Mouse (Mus musculus): ENCODE results near the gene Ctrb1.
A peak's percentile ranks its signal among the peaks of the same experiment; 100 is the strongest.

Gene Ctrb1

GRCm38 (mm10) chr8:111716603-111717487, 26.0 kb upstream of the Ctrb1 start:
- no peak for DNase-seq

DNA sequence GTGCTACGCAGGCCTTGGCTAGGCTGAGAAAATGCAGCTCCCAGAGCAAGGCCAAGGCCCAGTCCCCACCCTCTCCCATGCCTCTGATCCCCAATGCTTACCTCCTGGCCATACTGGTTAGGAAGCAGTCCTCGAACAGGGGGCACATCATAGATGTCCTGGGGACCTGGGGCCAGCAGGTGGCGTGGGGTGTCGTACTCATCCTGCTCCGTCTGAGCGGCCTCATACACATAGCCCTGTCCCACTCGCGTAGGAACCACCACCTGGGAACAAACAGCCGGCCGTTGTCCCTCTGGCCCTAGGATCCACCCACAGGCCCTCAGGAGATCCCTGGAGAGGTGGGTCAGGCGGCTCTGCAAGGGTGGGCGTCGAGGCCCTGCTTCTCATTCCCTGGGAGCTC, 24.7 kb upstream of the Ctrb1 start:
- DNase-seq: no peak

GRCm38 (mm10) chr8:111714295-111714694, 23.5 kb upstream of the Ctrb1 start:
- DNase-seq: no peak

DNA sequence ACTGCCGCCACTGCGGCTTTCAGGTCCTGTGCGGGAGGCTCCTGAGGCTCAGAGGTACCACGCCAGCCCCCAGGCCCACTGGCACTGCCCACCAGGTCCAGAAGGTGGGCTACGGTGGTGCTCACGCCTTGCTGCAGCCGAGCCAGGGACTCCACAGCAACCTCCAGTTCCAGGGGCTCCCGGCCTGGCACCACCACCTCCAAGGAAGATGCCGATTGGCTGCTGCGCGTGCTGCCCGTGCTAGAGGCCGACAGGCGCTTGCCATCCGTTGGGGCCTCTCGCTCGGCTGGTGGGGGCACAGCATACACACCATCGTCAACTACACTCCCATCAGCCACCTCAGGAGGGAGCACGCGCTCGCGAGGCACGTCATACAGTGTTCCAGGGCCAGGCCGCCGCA, 23.0 kb upstream of the Ctrb1 start:
- no peak for DNase-seq

GRCm38 (mm10) chr8:111713291-111713690, 22.5 kb upstream of the Ctrb1 start:
- no peak for DNase-seq

GRCm38 (mm10) chr8:111712588-111712987, 21.8 kb upstream of the Ctrb1 start:
- peak; percentile 70 for DNase-seq

DNA sequence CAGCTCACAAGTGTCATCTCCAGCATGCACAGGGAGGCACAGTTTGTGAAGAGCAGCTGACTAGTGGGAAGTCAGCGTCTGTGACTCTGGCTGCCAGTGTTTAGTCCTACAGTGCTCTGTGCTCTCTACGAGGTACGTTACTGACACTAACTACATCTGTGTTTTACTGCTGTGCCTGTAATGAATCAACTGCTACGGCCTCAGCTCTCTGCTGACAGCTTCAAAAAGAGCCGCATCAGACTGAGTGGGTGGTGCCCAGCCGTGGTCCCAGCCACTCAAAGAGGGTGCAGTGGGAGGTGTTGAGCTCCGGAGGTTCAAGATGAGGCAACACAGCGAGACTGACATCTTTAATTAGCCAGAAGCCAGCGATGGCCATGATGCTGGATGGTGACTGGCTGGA, 21.3 kb upstream of the Ctrb1 start:
- DNase-seq: no peak

- DNase-seq: no peak
These were observed 20.1 kb upstream of the Ctrb1 start for GRCm38 (mm10) chr8:111710777-111711485.

- no peak for DNase-seq
These were observed 18.4 kb upstream of the Ctrb1 start for GRCm38 (mm10) chr8:111709223-111709622.

DNA sequence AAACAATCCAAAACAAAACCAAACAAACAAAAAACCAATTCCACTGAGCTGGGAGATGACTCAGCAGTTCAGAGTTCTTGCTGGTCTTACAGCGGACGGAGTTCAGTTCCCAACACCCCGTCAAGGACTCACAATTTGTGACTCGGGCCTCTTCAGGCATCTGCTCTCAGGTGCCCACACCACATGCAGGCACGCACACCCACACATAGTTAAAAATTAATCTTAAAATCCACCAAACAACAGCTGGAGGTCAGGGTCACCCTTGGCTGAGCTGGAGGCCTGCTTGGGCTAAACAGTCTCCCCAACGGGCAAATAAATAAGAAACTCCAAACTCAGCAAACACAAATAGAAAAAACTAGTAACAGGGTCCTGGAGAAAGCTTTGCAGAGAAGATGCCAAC, 17.5 kb upstream of the Ctrb1 start:
- DNase-seq: no peak

GRCm38 (mm10) chr8:111705699-111706098, 14.9 kb upstream of the Ctrb1 start:
- DNase-seq: no peak

- no peak for DNase-seq
These were observed 14.4 kb upstream of the Ctrb1 start for GRCm38 (mm10) chr8:111705222-111705621.

- DNase-seq: no peak
These were observed 13.8 kb upstream of the Ctrb1 start for GRCm38 (mm10) chr8:111704585-111704984.

GRCm38 (mm10) chr8:111701380-111701779, 10.6 kb upstream of the Ctrb1 start:
- no peak for DNase-seq

- DNase-seq: no peak
These were observed 9.9 kb upstream of the Ctrb1 start for GRCm38 (mm10) chr8:111700740-111701139.

DNA sequence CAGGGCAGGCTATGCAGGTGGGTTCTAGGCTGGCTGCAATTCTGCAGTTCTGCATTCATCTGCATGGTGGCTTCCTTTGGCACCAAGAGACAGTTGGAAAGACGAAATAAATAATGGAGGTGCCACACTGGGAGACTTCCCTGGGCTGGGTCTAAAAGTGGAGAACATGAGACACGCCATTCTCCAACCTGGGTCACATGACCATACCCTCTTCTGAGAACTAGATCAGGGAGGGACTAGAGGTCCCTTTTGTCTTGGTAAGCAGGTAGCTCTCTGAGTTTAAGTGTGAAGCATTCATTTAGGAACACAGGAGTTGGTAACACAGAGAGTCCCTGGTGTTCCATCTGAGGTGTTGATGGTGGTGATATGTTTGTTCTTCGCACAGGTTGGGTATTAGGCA, 9.4 kb upstream of the Ctrb1 start:
- DNase-seq: no peak

- DNase-seq: no peak
These were observed 8.2 kb upstream of the Ctrb1 start for GRCm38 (mm10) chr8:111699035-111699434.

DNA sequence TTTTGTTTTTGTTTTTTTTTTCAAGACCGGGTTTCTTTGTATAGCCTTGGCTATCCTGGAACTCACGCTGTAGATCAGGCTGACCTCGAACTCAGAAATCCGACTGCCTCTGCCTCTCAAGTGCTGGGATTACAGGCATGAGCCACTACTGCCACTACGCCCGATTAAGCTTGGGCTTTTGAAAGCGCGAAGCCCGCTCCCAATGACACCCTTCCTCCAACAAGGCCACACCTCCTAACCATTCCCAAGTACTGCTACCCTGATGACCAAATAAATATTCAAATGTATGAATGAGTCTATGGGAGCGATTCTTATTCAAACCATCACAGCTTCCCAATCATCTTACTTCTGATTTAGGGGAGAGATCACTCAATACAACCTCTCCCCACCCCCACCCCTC, 6.8 kb upstream of the Ctrb1 start:
- DNase-seq: no peak

- no peak for DNase-seq
These were observed 4.6 kb upstream of the Ctrb1 start for GRCm38 (mm10) chr8:111695441-111695840.

- no peak for DNase-seq
These were observed 2.5 kb upstream of the Ctrb1 start for GRCm38 (mm10) chr8:111693261-111693741.

DNA sequence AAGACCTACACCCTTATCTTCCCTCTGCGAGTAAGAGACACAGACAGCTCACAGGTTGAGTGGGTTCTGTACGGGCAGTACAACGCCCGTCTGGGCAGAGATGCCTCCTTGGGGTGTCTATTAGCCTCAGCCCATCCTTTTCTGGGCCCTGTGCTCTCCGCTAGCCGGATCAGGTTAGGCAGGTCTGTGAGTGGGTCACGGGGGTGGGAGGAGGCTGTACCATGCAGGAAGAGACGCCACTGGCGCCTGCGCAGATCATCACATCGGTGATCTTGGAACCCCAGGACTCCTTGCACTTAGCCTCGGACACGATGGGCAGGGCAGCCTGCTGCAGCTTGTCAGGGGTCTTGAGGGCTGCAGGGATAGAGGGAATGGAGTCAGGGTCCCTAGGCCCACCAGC, 3.9 kb downstream of the Ctrb1 start:
- DNase-seq: no peak

DNA sequence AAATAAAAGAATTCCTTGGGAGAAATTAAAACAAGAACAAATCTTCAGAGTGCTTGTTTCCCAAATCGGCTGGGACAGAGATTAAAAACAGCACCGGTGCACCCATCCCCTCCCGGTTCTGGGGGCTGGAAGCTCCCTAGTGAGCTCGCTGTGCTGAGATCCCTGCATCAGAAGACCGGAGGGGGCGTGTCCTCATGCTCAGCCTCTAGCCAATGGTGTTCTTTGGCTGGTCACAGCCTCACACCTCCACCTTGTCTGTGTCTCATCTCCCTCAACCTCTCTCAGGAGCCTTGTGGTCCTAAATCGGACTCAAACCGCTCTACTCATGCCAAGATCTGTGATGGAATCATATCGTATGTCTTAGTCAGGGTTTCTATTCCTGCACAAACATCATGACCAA, 8.3 kb downstream of the Ctrb1 start:
- DNase-seq: no peak

- DNase-seq: no peak
These were observed 9.7 kb downstream of the Ctrb1 start for GRCm38 (mm10) chr8:111681153-111681552.

DNA sequence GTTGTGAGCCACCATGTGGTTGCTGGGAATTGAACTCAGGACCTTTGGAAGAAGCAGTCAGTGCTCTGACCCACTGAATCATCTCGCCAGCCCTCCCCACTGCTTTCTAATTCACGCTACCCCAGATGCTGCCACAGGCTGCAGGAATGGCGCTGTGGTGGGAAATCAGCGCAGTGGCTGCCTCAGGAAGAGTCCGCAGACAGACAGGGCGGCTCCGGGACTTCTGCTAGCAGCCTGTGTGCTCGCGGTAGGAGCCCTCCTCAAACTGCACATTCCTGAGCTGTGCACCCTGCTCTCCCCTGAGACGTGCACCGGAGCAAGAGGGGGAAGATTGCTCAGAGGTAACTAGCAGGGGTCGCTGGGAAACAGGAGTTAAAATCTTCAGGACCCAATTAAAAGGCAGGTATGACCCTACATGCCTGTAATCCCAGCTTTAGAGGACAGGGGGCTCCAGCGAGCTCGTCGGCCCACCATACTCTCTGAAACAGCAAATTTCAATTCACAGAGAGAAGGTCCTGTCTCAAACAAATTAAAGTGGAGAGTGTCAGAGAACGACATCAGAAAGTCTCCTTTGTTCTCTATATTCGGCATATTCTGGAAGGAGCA, 10.3 kb downstream of the Ctrb1 start:
- DNase-seq: no peak

Measured in thymus, postnatal 14 days (tissue).